Mouse (Mus musculus): ENCODE results near the gene H2afx.

DNA sequence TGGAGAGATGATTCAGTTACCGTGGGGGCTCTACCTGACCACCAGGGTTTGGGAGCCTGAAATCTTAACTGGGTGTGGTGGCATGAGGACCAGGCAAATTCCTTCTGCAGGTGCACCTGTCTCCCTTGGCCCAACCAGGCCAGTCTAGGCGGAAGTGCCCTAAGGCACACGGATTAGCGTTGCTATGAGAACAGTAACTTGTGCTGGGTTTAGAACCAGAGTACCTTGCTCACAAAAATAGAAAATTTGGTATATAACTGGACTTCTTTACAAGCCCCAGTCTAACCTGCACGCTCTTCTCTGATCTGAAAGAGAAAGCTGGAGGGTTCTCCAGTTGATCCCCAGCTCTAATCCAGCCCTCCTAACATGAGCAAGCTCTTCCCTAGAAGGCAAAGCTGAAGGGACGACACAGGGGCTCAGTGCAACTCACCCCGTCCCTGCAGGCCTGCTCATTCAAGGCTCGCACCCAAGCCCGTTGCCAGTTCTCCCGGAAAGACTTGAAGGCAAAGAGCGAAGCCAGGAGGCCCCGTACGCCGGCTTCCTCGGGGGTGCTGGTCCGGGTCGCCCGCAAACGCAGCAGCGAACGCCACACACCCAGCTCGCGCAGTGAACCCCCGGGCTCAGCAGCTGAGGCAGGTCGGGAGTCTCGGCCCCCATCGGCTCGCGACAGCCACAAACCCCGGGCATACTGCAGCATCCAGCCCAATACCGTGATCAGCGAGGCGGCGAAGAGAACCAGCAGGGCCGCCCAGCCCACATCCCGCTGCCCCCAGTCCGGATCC lies 15.2 kb upstream of the H2afx start:
- no peak for TF ChIP-seq CTCF (IDR thresholded peaks at IDR 0.05; ENCODE audit: extremely low read depth, insufficient read depth, low read length)
- TF ChIP-seq POLR2A (IDR thresholded peaks at IDR 0.05; ENCODE audit: extremely low read depth, insufficient read depth, low read length), result no peak

Data from cortical plate, adult 2 months (tissue).